Mouse (Mus musculus): ENCODE measurements at regions not wholly inside any gene's neighbourhood (a gene's known extent, or its start where the extent isn't known, plus 50 kb on each side); places are given as distances from the start of the nearest gene placed in this dataset.

DNA sequence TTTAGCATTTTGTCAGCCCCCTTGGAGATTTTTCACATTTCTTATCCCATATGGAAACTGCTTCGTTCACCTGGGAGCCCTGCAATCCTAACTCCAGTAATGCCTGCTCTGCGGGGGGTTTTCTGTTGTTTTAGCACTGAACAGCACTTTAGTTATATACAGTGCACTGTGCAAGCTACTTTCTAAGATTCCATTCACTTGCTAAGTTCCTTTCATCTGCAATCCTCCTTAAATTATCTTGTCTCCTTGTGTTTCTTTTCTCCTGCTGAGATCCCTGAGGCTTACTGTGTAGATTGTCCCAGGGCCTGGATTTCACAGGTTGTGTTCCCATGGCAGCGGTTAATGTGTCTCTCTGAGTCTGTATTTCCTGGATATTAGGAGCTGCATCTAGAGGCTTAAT is 173.3 kb upstream of the Elac2 start:
- TF ChIP-seq GATA1 (IDR thresholded peaks at IDR 0.05; ENCODE audit: borderline replicate concordance, low read length) (no peak), FLI1 (IDR thresholded peaks at IDR 0.05; ENCODE audit: low read length) (no peak)
